Mouse (Mus musculus) kidney, postnatal 14 days (tissue): ENCODE measurements around the gene Snorc.
"Not testable (repeated sequence)": the region's sequence is repeated elsewhere in the genome, so short reads cannot be mapped to it uniquely, and the experiment has no call there.

Experiments used
- DNase-seq: peaks from one replicate; pipeline ENCODE4 v3.0.0; 2022; ENCODE audit warnings: mixed read lengths

Snorc gene

DNA sequence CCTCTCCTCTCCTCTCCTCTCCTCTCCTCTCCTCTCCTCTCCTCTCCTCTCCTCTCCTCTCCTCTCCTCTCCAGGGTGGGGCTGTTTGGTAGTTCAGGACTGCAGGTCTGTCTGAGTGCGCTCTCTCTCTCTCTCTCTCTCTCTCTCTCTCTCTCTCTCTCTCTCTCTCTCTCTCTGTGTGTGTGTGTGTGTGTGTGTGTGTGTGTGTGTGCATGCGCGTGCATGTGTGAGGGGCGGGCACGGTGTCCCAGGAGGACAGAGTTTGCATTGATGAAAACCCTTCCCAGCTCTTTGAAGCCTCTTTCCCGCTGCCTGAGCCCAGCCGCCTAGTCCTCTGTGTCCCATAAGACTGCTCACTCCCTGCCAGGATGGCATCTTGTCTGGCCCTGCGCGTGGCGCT, at the start of gene Snorc:
Gene Snorc (plus strand): TSS at position 301 of the 400 bp plus-strand sequence.
- DNase-seq: not testable (repeated sequence)

DNA sequence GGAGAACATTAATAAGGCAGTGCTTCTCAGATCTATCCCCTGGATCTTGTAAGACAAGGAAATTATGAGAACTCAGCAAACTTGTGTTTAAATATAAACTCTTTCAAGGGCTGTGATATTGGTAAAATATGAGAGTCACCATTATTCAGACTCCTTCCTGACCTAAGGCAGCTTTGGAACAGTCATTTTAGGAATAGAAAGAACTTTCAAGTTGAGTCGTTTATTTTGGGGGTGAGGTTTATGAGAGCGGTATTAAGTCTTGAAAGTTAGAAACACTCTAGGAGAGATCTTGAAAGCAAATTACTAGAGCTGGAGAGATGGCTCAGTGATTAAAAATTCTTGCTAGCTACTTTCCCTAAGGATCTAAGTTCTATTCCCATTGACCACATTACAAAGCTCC, 34.9 kb upstream of the Snorc start:
- DNase-seq: no peak

DNA sequence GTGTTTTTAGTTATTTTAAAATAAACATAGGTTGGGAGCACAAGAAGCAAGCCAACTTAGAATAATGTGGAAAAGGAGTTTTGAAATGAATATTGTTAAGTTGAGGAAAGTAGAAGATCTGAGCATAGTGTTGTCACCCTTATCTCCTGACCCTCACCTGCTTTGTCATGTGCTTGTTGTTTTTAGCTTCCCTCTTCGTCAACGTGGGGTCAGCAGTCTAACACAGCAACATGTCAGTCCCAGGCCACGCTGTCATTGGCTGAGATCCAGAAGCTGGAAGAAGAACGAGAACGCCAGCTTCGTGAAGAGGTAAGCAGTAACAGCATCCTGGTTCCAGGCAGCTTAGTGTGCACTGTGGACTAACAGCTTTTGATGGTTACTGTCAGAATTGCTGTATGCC, 33.5 kb upstream of the Snorc start:
- no peak for DNase-seq

DNA sequence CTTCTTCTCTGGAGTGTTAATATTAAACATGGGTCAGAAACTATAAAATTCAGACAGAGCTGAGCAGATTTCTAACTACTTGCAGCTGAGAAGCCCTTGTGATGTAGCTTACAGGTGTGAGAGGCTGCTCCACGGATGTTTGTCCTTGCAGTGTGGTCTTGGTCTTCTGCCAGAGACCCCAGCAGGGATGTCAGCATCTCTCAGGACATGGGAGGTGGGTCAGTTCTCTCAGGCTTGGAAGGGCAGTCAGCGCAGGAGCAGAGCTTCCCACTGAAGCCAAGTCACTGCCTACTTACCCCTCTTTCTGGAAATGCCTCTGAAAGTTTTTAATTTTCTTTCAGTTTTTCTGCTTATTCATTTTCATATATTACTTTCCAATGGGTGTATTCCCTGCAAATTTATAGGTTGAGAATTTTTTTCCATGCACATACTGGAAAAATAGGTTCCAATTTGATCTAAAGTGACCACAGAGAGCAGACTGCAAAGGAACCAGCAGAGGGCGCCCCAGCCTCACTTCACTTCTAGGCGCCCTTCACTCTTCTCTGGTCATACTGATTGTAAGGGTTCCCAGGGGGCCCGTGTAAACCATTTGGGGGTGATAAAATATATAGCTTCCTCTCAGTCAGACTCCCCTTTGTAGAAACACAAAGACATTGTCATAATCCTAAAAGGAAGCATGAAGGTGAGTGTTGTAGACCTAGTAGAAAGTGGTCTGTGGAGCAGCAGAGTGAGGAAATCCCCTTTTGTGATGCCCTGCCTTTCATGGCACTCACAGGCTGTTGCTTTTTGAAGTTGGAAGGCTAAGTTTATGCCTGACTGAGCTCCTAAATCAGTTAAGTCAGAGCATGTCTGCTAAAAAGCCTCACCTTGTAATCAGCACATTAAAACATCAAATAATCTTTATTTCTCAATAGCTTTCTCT, 22.6 kb upstream of the Snorc start:
- peak; percentile 60 for DNase-seq

DNA sequence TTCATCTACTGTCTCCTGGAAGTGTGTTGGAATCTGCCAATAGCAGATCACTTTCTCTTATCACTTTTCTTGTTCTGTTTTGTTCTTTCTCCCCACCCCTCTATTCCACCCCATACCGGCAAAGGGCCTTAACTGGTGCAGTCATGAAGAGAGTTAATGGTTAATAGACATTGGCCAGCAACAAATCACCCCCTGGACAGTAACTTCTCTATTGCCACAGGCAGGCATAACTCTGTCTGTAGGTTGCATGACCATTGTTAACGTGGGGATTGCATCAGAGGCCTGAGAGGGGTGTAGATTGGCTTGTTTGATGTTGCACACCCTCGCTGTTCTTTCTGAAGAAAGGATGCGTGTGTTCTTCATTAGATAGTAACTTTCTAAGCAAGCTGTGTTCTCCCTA, 20.6 kb upstream of the Snorc start:
- DNase-seq: peak; percentile 17

DNA sequence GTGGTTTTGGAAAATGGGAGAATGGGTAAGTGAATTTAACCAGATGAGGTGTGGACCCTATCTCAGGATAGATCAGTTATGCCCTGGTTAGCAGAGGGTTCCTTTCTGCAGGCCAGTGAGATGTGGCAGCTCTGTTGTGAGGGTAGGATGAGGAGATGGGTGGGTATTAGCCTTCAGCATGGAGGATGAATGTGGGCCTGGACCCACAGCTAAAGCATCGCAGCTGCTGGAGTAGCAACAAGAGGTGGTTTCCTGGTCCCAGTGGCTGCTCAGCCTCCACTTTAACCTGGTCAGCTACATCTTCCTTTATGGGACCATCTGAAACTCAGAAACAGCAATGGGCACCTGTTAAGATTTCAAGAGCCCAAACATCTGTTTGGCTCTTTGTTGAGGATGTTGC, 13.6 kb upstream of the Snorc start:
- DNase-seq: no peak

DNA sequence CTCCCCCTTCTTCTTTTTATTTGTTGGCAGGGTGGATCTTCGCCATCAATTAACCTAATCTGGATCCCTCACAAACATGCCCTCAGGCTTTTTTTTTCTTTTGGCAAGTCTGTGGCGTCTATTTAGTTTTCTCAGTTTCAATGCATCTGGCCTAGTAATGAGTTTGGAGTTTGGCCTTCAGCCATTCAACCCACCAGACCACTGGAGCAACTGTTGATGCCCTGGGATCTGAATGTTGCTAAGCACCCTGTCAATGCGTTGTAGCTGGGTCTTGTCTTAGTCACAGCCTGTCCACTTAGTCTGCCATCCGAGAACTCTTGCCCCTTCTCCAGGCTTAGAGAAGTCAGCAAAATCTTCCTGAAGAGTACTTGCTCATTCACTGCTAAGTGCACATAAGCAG, 12.0 kb upstream of the Snorc start:
- no peak for DNase-seq

DNA sequence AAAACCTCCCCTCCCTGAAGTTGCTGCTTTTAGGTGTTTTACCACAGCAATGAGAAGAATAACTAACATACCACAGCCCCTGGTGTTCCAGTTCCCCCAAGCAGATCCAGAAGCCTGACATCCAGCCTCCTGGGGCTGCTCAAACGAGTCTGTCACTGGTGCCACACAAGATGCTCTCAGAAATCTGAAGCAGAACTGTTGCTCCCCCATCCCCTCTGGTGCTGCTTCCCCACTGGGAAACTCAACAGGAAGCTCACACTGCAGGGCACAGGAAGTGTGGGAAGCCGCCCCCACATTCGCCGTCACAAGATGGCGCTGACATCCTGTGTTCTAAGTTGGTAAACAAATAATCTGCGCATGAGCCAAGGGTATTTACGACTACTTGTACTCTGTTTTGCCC, 10.2 kb upstream of the Snorc start:
- not testable (repeated sequence) for DNase-seq

DNA sequence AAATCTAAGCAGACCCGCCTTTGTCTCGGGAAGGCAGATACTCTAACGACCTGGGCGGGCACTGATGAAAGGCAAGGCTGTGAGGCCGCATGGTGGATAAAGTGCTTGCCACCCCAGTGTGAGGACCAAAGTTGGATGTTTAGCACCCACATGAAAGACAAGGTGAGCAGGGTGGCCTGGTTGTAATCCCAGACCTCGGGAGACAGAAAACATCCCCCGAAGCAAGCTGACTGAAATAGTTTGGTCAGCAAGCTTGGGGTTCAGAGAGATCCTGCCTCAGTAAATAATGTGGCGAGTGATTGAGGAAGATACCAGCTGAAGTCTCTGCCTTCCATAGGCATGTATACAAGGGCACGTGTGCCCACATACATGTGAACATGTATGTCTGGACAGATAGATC, 2.6 kb upstream of the Snorc start:
- no peak for DNase-seq

DNA sequence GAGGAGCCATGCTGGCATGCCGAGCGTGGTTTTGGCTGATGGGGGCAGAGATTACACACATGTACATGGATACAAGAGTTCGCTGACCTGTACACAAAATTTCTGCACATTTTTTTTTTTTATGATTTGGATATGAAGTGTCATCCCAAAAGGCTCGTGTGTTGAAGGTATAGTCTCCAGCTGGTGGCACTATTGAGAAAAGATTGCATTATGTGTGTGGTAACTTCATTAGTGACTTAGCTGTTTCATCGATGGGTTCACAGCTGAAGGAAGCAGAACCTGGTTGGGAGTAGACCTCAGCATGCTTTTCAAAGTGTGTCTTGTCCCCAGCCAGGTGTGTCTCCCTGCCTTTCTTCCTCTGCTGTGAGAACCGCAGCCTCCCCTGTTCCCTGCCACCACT, 1.8 kb upstream of the Snorc start:
- DNase-seq: no peak

DNA sequence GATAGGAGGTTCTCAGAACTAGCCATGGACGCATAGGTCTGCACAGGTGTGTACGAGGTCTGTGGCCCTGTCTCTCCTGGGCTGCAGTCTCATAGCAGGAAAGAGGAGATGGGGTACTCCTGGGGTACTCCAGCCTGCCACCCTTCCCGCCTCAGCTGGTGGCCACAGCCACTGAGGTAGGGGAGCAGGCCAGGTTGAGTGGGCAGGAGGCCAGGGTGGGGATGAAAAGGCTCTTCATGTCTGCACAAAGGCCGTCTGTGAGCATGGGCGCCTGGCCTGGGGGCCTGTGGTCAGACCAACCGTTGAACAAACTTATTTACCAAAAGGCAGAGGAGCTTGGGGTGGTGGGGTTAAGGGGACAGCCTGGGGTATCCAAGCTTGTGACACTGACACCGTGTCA, 1.8 kb downstream of the Snorc start:
- no peak for DNase-seq

DNA sequence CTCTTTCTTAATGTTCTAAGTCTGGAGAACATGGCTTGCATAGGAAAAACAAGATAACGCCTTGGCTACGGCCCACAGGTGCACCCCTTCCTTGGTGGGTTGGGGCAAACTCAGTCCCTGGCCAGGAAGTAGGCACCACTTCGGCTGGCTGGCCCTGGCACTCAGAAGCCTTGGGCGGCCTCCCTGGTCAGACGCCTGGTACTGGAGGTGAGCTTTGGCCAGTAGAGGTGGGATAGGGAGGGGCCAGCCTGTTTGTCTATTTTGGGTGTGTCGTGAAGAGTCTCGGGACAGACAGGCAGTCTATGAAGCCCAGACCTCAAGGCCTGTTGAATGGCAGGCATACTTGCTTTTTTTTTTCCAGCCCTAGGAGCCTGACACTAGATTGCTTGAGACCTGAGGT, 2.5 kb downstream of the Snorc start:
- DNase-seq: peak; percentile 68

DNA sequence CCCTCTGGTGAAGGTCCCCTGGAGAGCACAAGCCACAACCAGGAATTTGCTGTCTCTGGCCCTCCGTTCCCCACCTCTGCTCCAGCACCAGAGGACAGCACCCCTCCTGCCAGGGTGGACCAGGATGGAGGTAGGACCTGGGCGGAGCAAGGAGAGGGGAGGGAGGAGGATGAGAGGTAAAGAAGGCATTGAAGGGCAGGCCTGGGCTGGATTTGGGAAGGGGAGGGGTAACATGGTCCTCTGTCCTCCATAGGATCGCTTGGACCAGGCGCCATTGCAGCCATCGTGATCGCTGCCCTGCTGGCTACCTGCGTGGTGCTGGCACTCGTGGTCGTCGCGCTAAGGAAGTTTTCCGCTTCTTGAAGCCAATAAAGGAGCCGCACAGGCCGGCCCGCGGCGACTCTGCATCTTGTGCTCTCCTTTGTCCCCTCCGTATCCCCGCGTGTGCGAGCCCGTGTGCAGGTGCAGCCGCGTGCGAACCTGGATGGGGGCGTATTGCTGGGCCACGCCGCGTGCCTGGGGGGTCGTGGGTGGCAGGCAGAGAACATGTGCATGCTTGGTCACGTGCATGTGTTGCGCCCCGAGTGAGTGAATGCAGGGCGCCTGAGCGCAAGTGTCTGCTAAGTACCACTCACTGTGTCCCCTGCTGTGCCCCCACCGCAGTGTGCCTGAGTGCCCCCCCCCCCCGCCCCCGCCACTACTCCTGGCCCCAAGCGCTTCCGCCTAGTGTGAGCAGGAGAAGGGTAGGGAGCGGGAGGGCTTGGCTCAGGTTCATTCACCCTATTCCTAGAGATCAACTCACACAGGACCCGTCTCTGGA, 5.2 kb downstream of the Snorc start:
- DNase-seq: peak; percentile 16

DNA sequence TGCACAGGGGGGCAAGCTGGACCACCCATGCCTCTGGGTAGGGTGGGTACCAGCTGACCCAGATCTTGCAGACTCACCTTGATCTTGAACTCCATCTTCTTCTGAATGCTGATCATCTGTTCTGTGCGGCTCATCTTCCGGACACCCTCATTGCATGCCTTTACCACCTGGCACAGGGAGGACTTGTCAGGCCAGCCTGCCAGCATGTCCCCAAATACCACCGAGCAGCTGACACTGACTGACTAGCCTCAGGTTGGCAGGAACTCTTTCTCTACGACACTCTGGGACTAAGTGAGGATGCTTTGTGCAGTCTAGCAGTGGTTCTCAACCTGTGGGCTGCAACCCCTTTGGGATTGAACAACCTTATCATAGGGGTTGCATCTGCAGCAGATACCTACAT, 12.5 kb downstream of the Snorc start:
- no peak for DNase-seq

DNA sequence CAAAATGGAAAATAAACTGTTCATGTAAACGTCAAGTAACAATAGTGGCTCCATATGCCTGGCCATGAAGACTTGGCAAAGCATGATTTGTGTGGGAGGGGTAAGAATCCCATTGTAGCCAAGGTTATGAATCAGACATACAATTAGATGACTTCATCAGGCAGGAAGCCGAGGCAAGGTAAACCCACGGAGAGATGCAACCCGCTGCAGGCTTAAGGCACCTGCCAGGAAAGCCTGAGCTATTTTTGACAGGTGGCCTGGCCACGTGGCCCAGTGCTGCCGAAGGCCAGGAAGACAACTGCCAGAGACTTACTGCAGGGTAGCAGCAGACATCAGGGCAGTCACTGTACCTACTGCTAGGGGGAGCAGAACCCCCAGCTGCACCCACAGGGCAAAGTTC, 16.3 kb downstream of the Snorc start:
- no peak for DNase-seq

DNA sequence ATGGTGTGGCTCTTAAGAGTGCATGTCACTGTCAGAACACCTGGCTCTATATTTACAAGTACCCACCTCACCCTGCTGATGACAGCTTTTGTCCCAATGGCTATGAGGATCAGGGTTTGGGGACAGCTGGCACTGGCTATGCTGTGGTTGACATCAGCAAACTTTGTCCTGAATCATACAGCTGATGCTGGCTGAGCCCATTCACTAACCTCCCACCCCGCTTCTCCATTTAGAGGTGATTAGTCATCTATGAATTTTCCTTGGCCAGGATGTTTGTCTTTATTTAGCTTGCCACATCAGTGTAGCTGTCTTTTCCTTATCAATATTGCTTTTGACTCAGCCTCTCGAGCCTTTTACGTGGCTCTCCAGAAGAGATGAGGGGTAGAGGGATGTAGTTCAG, 22.2 kb downstream of the Snorc start:
- DNase-seq: no peak

DNA sequence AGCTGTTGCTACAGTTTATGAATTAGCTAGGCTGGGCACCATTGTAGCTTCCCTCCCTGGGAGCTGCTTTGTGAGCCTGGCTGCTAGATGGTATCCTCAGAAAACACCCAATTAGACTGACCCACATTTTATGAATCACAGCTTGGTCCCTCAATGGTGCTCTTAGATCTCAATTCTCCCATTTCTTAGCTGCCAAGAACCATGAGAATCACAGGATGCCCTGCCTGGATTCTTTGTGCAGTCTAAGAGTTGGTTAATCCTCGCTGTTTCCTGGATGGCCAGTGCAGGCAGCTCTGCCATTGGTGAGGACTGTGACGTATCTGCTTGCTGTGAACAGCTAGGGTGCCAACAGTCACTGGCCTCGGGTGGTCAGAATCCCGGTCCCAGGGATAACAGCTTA, 23.5 kb downstream of the Snorc start:
- DNase-seq: no peak

DNA sequence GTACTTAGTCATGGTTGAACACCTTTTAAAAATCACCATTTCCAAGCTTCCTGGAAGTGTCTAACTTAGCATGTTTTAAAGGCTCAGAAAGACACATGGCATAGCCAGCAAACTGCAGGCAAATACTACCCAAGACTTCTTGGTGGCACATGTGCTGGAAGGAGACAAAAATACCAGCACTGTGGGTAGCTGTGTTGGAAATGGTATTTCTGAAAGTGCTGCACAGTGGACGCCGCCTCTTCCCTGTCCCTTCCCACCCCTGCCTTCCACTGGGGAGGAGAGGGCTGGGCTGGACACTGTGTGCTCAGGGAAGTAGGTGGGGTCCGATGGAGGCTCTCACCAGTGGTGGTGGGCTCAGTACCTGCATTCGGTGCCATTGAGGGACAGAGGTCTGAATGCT, 35.5 kb downstream of the Snorc start:
- no peak for DNase-seq

DNA sequence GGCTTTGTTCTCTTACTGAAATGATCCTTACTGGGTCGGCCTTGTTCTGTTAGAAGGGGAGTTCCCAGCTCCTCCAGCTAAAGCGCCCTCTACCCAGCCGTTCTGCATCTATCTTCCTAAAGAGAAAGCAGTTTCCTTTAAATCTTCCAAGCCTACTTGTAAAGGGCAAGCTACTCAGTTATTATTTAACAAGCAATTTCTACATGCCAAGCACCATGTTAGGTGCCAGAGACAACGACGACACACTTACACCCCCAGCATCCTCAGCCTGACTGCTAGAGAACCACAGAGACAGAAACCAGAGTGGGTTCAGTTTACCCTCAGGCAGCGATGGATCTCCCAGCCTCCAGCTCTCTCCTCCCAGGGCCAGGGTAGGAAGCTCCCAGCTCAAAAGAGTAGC, 37.8 kb downstream of the Snorc start:
- DNase-seq: peak; percentile 20

DNA sequence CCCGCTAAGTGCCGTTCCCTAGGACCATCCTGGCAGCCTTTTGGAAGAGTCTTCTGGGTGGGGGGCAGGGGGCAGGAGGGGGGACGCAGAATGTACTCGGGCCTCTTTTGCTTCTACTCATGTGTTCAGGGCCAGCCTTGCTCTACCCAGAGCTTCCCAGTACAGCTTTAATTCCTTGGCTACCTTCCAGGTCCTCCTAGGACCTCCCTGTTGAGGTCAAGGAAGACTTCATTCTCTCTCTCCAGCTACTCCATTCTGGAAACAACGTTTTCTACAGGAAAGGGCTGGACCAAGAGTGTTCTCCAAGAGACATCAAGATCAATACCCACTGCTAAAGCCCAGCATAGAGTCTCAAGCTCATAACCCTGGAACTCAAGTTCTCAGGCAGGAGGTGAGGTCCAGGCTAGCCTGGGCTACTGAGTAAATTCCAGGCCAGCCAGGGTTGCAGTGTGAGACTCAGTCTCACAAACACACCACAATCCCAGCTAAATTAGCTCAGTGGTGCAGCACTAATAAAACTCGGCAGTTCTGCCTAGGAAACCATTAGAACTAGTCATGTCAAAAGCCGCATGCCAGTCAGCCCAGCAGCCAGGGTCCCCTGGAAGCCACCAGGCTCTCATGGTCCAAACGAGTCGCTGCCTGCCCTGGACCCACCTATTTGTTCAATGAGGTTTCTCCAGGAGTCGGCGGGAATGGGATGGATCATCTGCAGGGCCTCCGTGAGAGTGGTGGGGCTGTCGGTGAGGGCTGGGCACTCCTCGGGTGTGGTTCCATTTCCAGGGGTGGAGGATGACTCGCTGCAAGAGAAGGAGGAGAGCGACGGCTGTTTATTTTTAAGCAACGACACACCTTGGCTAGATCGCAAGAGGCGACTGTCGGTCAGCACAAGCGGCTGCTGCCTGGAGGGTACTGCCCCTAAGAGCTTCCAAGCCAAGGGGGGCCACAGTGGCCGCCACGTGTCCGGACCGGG, 38.8 kb downstream of the Snorc start:
- DNase-seq: peak; percentile 28

DNA sequence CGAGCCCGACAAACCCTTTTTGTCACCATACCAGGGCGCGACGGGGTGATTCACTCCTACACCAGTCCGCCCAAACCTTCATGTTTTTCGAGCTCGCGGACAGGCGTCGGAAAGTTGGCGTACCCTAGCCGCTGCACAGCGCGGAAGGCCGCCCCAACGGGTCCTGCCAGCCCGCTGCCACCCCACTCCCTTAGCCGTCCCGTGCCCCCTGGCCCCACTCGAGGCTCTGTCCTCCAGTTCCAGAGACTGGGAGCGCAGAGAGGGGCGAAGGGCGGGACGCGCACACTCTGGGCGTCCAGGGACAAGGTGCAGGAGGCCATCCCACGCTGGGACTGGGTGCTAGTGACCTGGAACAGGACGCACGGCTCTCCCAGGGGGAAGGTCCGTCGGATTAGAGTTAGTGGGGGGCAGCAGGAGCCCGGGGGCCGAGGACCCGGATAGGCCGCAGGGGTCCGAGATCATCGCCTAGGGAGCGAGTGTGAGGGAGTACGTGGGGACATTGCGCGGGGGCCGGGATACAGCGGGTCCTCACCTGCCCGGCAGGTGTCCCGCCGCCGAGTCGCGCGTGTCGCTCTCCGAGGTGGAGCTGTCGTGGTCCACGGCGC, 39.6 kb downstream of the Snorc start, which contains the start of gene Neu2:
Gene Neu2 (plus strand): TSS at position 329 of the 605 bp plus-strand sequence.
- DNase-seq: peak; percentile 58

DNA sequence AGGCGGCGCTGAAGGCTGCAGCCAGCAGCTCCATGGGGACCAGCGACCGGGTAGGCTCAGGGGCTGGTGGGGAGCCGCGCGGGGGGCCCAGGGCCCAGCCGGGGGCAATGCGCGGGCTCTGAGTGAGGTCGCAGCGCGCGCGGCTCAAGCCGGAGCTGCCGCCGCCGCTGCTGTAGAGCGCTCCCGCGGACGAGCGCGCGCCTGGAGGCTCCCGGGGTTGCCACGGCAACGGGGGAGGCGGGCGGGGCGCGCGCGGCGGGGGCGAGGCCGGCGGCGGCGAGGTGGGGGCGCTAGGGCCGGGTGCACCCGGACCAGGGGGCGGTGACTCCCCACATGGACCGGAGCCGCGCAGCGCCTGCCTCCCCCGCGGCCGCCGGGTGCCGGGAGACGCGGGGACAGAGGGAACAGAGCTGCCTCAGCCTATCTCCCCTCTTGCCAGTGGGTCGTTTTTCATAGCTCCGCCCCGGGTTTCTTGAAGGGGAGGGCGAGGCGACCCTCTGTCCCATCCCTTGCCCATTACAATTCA, 40.2 kb downstream of the Snorc start:
- DNase-seq: peak; percentile 76
